25 mouse cellular contexts compared by ENCODE assay signal in the genomic region with DNA sequence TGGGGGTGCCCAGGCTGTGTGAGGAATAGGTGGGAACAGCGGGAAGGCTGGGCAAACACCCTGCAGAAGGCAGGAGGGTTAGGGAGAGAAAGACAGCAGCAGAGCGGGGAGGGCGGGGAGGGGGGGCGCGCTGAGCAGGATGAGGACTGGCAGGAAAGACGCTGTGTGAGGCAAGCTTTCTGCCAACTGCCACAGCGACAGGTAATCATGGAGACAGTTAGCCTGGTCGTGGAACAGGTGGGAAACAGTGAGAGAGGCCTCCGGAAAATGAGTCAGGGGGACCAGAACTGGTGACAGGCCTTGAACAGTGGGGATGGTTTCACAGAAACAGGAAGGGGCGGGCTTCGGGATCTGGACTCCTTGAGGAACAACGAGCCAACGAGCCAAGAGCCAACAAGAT. TPM values are rescaled to one million over a fixed set of nuclear protein-coding genes. Genes with fewer than 3 reads are reported as not detected.
DNase-seq lines count a peak whose midpoint lies in the region; ATAC-seq and TF ChIP-seq lines count a peak whose summit lies in the region.
"Had no signal": no experiment of that assay in that cellular context is flagged by ENCODE, and none has a peak within 500 bp of the region (broad histone marks: within the 10 kb centered on the region; RNA-seq: fewer than 3 reads in every experiment).

No protein-coding gene starts in this region.

- no peak overlapping the region for H3K27ac ChIP-seq in ES-E14 (ENCODE audit: insufficient read depth, low read depth, low read length, poor library complexity, severe bottlenecking)
- peak overlapping the region; percentile 55; the same call in 1 of the 2 replicates for H3K27ac ChIP-seq in stomach, embryonic 16.5 days (ENCODE audit: low read length)
- H3K27ac ChIP-seq: forebrain, embryonic 10.5 days; heart, embryonic 15.5 days; hindbrain, embryonic 13.5 days; left cerebral cortex, adult 2 months; liver, embryonic 15.5 days; lung, embryonic 15.5 days; neural tube, embryonic 12.5 days had no signal

- no peaks in the 10 kb centered on the region for H3K27me3 ChIP-seq in stomach, embryonic 16.5 days (ENCODE audit: control insufficient read depth, insufficient read depth, low read length)
- H3K27me3 ChIP-seq: CH12.LX; heart, embryonic 15.5 days; hindbrain, embryonic 13.5 days; liver, embryonic 15.5 days; lung, embryonic 15.5 days; megakaryocyte, embryonic 14.5 days; neural tube, embryonic 12.5 days had no signal

- ATAC-seq in stomach, embryonic 16.5 days (ENCODE audit: insufficient read depth, low FRiP score), result no peak

- peaks cover 0 to 2% of the 10 kb centered on the region in 2 experiments; a peak in 2 of 4 replicates for H3K4me1 ChIP-seq in ES-E14 (ENCODE audit: control insufficient read depth in 2 of 2, insufficient read depth in 2 of 2, low read length in 2 of 2, poor library complexity in 1 of 2)
- peaks cover 26% of the 10 kb centered on the region; the same call in 1 of the 2 replicates for H3K4me1 ChIP-seq in stomach, embryonic 16.5 days (ENCODE audit: control insufficient read depth, insufficient read depth, low read length)
- H3K4me1 ChIP-seq: neural tube, embryonic 12.5 days had no signal

- DNase-seq in cerebellum, postnatal 14 days, result peak; percentile 62
- no peak for DNase-seq in cerebellum, adult 9-10 months
- no peak for DNase-seq in ES-E14 (ENCODE audit: low read depth, low spot score)
- DNase-seq in cerebellum, postnatal 25 days, result peak; percentile 26 to 51
- no peak for DNase-seq in layer of hippocampus, postnatal 36 days
- no peak for DNase-seq in kidney, postnatal 25 days
- DNase-seq: adrenal gland, postnatal 10 days; B cell, adult 2 months; gastrocnemius, postnatal 36 days; heart, postnatal 36 days; kidney, adult 8-10 months; kidney, postnatal 36 days; liver; lung, postnatal 36 days; midbrain, embryonic 14.5 days had no signal

- peak overlapping the region in 1 of 2 experiments; percentile 5; a peak in 1 of 4 replicates for H3K4me3 ChIP-seq in ES-E14 (ENCODE audit: insufficient read depth in 1 of 2, low read depth in 1 of 2, low read length in 2 of 2, poor library complexity in 1 of 2, severe bottlenecking in 1 of 2)
- H3K4me3 ChIP-seq in stomach, embryonic 16.5 days (replicated peaks; ENCODE audit: low read length), result no peak overlapping the region
- H3K4me3 ChIP-seq: forebrain, embryonic 10.5 days; heart, embryonic 15.5 days; hindbrain, embryonic 13.5 days; left cerebral cortex, adult 2 months; liver, embryonic 15.5 days; lung, embryonic 15.5 days; megakaryocyte, embryonic 14.5 days; neural tube, embryonic 12.5 days had no signal

- H3K4me2 ChIP-seq in stomach, embryonic 16.5 days (ENCODE audit: low read depth, low read length), result peak overlapping the region; percentile 34
- H3K4me2 ChIP-seq: heart, embryonic 15.5 days; hindbrain, embryonic 13.5 days; liver, embryonic 15.5 days; lung, embryonic 15.5 days; neural tube, embryonic 12.5 days had no signal

- no peaks in the 10 kb centered on the region for H3K36me3 ChIP-seq in ES-E14 (ENCODE audit: control insufficient read depth, insufficient read depth, low read length, poor library complexity, severe bottlenecking)
- no peaks in the 10 kb centered on the region for H3K36me3 ChIP-seq in stomach, embryonic 16.5 days (ENCODE audit: control insufficient read depth, insufficient read depth, low read length)
- H3K36me3 ChIP-seq: forebrain, embryonic 10.5 days; heart, embryonic 15.5 days; hindbrain, embryonic 13.5 days; liver, embryonic 15.5 days; lung, embryonic 15.5 days; neural tube, embryonic 12.5 days had no signal

- peak overlapping the region; percentile 38; the same call in 1 of the 2 replicates for H3K9ac ChIP-seq in ES-E14 (ENCODE audit: insufficient read depth, low read depth, low read length, poor library complexity, severe bottlenecking)
- no peak overlapping the region; the same call in 1 of the 2 replicates for H3K9ac ChIP-seq in stomach, embryonic 16.5 days (ENCODE audit: low read length)
- H3K9ac ChIP-seq: heart, embryonic 15.5 days; hindbrain, embryonic 13.5 days; liver, embryonic 15.5 days; lung, embryonic 15.5 days; neural tube, embryonic 12.5 days had no signal

- in situ Hi-C loops in ES-E14 (cut with MboI; ENCODE audit: low sequenced_read_pairs in 2 of 2, unreplicated experiment in 2 of 2), result loop anchor here (10.0 to 25.0 kb wide), 2 partner anchors 175 to 647 kb away; no protein-coding TSS in a partner anchor

- 54% methylated on average over 13 of the region's 13 CpGs for WGBS in stomach, embryonic 16.5 days

- no peaks in the 10 kb centered on the region for H3K9me3 ChIP-seq in ES-E14 (ENCODE audit: control insufficient read depth, insufficient read depth, low read depth, low read length)
- H3K9me3 ChIP-seq in stomach, embryonic 16.5 days (replicated peaks; ENCODE audit: control insufficient read depth, low read length), result no peaks in the 10 kb centered on the region
- H3K9me3 ChIP-seq: forebrain, embryonic 10.5 days; heart, embryonic 15.5 days; hindbrain, embryonic 13.5 days; liver, embryonic 15.5 days; lung, embryonic 15.5 days; megakaryocyte, embryonic 14.5 days; neural tube, embryonic 12.5 days had no signal

TF ChIP-seq in ES-E14, 5 proteins besides CTCF, POLR2A, EP300 and RAD21:
- TF ChIP-seq ZC3H11A (IDR thresholded peaks at IDR 0.05; ENCODE audit: borderline replicate concordance, low read depth, low read length) (no peak), MAFK (IDR thresholded peaks at IDR 0.05; ENCODE audit: insufficient read depth, low read depth, low read length) (no peak), ZNF384 (IDR thresholded peaks at IDR 0.05; ENCODE audit: low read depth, low read length) (no peak), HCFC1 (IDR thresholded peaks at IDR 0.05; ENCODE audit: borderline replicate concordance, insufficient read depth, low read length) (no peak), CHD2 (IDR thresholded peaks at IDR 0.05; ENCODE audit: low read depth, low read length) (no peak)
TF ChIP-seq in ES-E14: peak in this region for 0.

RNA-seq across cellular contexts. Expression of gene Mansc1, which starts 20.4 kb away (rescaled TPM):
- total RNA-seq in ES-E14 (2012; rRNA removed), result 0.58 and 1.3 TPM in 2 replicates
- 9.9 and 13.5 TPM in 2 replicates for polyA plus RNA-seq in stomach, embryonic 16.5 days (2015; fragmentation: Nextera tagmentation; extraction: Ambion mirVana)
- 1 to 10 TPM; 8.0 to 8.1 TPM for total RNA-seq in layer of hippocampus, postnatal 36 days (2021)
- total RNA-seq: CH12.LX had no signal

RNA-seq across cellular contexts. Expression of gene Borcs5, which starts 27.4 kb away (rescaled TPM):
- total RNA-seq in ES-E14 (2012; rRNA removed), result 8.7 and 10.1 TPM in 2 replicates
- polyA plus RNA-seq in stomach, embryonic 16.5 days (2015; fragmentation: Nextera tagmentation; extraction: Ambion mirVana), result 16.5 and 17.7 TPM in 2 replicates
- total RNA-seq in layer of hippocampus, postnatal 36 days (2021), result 10 to 100 TPM; 37.2 to 40.1 TPM

RNA-seq across cellular contexts. Expression of gene Lrp6, which starts 45.1 kb away (rescaled TPM):
- total RNA-seq in ES-E14 (2012; rRNA removed), result 46.8 and 72.9 TPM in 2 replicates
- 16.8 and 17.4 TPM in 2 replicates for polyA plus RNA-seq in stomach, embryonic 16.5 days (2015; fragmentation: Nextera tagmentation; extraction: Ambion mirVana)
- 10 to 100 TPM; 50.5 to 54.8 TPM for total RNA-seq in layer of hippocampus, postnatal 36 days (2021)

Comparison
In these comparisons a context has a peak if more than half of its experiments do, and no peak if none do; other contexts are left out.
1. DNase-seq: peak in cerebellum, postnatal 14 days (2 of 2) and cerebellum, postnatal 25 days (2 of 2); none in cerebellum, adult 9-10 months (single experiment), ES-E14 (single experiment), layer of hippocampus, postnatal 36 days (0 of 2) and kidney, postnatal 25 days (0 of 2).